Mouse (Mus musculus): ENCODE results near the gene Dlg2. TPM values are rescaled to one million over a fixed set of nuclear protein-coding genes. Genes with fewer than 3 reads are reported as not detected.
A peak's percentile ranks its signal among the peaks of the same experiment; 100 is the strongest.

Dlg2 gene
- total RNA-seq, 2 experiments from 2014 or later: 319 to 325 TPM

DNA sequence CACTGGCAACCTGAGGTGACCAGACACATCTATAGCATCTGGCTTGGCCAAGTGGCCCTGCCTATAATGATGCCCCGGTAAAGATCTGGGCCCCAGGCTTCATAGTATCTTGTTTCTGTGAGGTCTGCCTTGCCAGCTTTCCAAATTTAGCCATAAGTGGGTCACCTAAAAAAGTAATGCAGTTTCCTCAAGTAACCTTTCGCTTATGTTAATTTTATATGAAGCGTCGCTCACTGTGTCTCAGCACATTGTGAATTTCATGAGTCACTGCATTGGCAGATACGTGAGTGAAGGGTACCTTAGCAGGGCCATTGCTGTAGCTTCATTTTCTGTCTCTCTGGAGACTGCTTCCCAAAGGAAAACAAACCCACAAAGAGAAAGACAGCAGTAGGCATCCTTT is 912.8 kb downstream of the Dlg2 start:
- intact Hi-C loops (cut with DNase I): no loop called here
- peak in 1 of 2 experiments; percentile 84 for DNase-seq (ENCODE audit: low spot score in 2 of 2)

- intact Hi-C loops (cut with DNase I): no loop called here
- DNase-seq (ENCODE audit: low spot score in 2 of 2): no peak
Measured at GRCm38 (mm10) chr7:91397827-91398226, 921.4 kb downstream of the Dlg2 start.

- peak in 1 of 2 experiments; percentile 81 for DNase-seq (ENCODE audit: low spot score in 2 of 2)
Measured at GRCm38 (mm10) chr7:91412109-91412508, 935.6 kb downstream of the Dlg2 start.

DNA sequence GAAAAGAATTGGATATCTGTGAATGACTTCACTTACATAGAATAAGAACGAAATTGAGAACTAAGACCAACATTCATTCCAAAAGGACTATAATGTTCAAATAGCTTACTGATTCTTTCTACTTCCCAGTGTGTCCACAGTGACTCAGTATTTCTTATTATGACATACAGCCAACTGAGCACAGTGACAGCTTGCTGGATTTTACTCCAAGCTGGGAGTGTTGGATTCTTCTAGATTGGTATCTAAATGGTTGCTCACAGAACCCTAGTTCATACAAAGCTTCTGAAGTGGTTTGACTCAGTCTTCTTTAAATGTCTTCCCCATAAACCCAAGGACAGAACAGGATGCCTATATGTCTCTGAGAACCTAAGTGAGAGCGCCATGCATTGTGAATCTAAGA is 937.7 kb downstream of the Dlg2 start:
- peak in 1 of 2 experiments; percentile 55 for DNase-seq (ENCODE audit: low spot score in 2 of 2)
- intact Hi-C loops (cut with DNase I): loop anchor here (1.0 kb wide), 1 partner anchor 44 kb away; no protein-coding TSS in a partner anchor

More at GRCm38 (mm10) chr7:91412109-91412508, 935.6 kb downstream of the Dlg2 start:
- intact Hi-C loops (cut with DNase I): no loop called here

GRCm38 (mm10) chr7:91414749-91415148 is 938.3 kb downstream of the Dlg2 start:
- peak in 1 of 2 experiments; percentile 91 for DNase-seq (ENCODE audit: low spot score in 2 of 2)
- intact Hi-C loops (cut with DNase I): loop anchor here (1.0 to 5.0 kb wide), 2 partner anchors 44 to 117 kb away; no protein-coding TSS in a partner anchor

DNA sequence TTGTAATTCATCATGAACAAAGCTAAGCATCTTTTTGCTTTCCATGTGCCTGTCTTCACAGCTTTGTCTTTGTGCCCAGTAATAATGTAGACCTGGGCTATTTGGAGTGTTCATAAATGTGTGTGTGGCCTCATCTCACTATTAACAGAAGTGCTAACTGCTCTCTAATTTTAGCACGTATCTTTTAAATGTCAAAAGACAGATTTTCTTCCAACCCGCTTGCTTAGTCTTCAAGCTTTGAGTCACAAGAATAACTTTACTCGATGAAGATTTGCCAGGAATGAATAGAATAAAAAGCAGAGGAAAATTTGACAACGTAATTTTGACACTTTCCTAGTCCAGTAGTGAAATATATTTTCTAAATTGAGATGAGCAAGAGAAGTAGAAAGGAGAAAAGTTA is 943.7 kb downstream of the Dlg2 start:
- peak in 1 of 2 experiments; percentile 56 for DNase-seq (ENCODE audit: low spot score in 2 of 2)
- intact Hi-C loops (cut with DNase I): no loop called here

GRCm38 (mm10) chr7:91423784-91424183 is 947.3 kb downstream of the Dlg2 start:
- no peak for DNase-seq (ENCODE audit: low spot score in 2 of 2)

DNA sequence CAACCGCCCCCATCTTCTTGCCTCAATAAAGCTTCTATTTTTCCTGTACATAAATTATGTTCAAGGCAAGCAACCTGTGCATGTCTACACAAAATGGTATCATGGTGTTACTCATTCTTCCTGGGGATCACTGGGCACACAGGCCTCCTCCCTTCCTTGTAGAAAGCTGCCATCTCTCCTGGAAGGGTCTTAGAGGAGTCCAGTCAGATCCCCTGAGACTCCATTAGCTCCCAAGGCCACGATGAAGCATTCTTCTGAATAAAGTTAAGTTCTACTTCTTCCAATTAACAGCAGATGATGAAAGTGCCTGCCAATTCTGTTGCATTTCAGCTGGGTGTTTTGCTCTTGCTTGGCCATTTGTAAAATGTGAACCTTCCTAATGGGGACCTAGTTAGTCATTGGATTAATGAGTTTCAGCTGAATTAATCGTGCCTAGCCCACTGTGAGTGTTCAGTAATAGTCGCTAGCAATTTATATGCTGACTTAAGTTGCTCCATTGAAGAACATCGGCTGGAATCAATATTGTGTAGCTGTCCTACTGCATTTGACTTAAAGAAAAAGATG is 953.3 kb downstream of the Dlg2 start:
- DNase-seq (ENCODE audit: low spot score in 2 of 2): no peak
- intact Hi-C loops (cut with DNase I): loop anchor here (2.0 to 10.0 kb wide), 3 partner anchors 167 to 917 kb away; no protein-coding TSS in a partner anchor

More at GRCm38 (mm10) chr7:91423784-91424183, 947.3 kb downstream of the Dlg2 start:
- intact Hi-C loops (cut with DNase I): no loop called here

DNA sequence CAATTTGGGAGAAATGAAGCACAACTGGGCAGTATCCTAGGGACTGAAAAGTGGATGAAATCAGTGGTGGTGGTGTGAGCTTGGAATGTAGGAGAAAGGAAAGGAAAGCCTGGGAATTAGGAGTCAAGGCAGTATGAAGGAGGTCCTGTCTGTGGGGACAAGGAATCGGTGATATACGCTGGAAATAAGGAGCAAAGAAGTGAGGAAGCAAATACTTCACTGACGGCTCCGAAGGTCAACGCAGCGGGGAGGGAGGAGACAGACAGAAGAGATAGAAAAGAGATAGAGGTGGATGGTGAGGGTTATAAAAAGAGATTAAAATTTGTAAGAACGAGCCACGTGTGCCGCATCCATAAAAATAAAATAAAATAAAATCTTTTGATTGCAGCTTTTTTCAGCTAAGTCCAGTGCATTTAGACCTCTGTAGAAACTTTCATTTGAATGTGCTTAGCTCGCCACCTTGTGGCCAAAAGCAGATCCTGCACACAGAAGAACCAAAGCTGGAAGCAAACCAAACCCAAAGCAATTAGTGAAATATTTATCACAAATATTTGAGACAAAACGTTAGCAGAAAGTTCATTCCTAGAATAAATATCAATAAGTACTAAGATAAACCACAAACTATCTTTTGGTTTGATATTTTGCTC is 955.2 kb downstream of the Dlg2 start:
- intact Hi-C loops (cut with DNase I): loop anchor here (2.0 to 10.0 kb wide), 3 partner anchors 169 to 919 kb away; no protein-coding TSS in a partner anchor
- DNase-seq (ENCODE audit: low spot score in 2 of 2): peak; percentile 69 to 71

- intact Hi-C loops (cut with DNase I): loop anchor here (5.0 to 10.0 kb wide), 2 partner anchors 170 to 338 kb away; no protein-coding TSS in a partner anchor
- no peak for DNase-seq (ENCODE audit: low spot score in 2 of 2)
Measured at GRCm38 (mm10) chr7:91432563-91432962, 956.1 kb downstream of the Dlg2 start.

GRCm38 (mm10) chr7:91434739-91435138 is 958.3 kb downstream of the Dlg2 start:
- intact Hi-C loops (cut with DNase I): loop anchor here (5.0 to 10.0 kb wide), 2 partner anchors 172 to 340 kb away; no protein-coding TSS in a partner anchor

GRCm38 (mm10) chr7:91440326-91440725 is 963.9 kb downstream of the Dlg2 start:
- intact Hi-C loops (cut with DNase I): no loop called here
- DNase-seq (ENCODE audit: low spot score in 2 of 2): peak in 1 of 2 experiments; percentile 87

More at GRCm38 (mm10) chr7:91434739-91435138, 958.3 kb downstream of the Dlg2 start:
- peak in 1 of 2 experiments; percentile 67 for DNase-seq (ENCODE audit: low spot score in 2 of 2)

DNA sequence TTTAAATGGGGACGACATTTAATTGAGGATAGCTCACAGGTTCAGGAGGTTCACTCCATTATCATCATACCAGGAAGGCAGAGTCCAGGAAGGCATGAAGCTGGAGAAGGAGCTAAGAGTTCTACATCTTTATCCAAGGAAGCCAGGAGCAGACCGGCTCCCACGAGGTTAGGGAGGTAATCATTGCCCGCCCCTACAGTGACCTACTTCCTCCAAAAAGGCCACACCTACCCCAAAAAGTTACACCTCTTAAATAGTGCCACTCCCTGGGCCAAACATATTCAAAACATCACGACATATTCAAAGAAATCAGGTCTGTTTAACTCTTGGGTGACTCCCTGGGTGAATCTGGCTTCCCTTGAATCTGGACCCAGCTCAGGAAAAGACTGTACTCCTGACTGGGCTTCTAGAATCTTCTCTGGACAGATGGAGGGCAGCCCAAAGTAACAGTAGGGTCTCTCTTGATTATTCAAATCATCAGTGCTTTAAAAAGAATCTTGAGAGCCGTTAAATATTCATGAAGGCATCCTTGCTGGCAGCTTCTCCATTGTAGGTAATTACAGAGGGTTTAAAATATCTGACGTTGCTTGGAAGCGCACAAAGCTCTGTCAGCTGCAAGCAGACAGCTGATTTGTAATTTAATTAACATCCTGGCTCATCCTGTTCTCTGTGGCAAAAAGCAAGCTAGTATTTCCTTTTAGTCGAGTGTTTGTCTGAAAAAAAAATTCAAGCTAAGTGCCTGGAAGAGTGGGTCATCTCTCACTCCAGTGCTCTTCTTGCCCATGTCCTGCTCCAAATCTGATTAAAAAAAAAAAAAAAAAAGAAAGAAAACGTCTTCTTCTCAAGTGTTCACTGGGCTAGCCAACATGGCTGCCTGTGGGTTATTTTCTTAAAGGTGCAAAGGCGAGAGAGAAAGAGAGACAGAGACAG is 966.2 kb downstream of the Dlg2 start:
- peak; percentile 47 to 90 for DNase-seq (ENCODE audit: low spot score in 2 of 2)
- intact Hi-C loops (cut with DNase I): no loop called here

- intact Hi-C loops (cut with DNase I): no loop called here
- DNase-seq (ENCODE audit: low spot score in 2 of 2): no peak
Measured at GRCm38 (mm10) chr7:91443377-91443714, 966.9 kb downstream of the Dlg2 start.

DNA sequence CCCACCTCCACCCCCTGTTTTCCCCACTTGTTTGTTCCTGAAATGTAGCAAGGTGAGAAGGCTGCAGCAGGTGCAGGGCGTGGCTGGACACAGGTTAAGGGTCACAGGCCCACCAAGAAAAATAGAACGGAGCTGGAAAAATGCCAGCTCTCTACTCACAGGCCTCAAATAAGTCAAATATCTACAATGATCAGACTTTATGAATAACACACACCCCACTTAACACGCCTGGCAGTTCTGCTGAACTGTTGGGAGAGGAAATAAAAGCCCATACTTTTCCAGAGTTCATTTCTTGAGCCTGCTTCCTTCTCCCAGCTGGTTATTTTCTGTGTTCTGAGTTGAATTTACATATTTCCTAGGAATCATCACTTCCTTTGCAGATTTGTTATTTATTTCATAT is 967.4 kb downstream of the Dlg2 start:
- no peak for DNase-seq (ENCODE audit: low spot score in 2 of 2)
- intact Hi-C loops (cut with DNase I): no loop called here

DNA sequence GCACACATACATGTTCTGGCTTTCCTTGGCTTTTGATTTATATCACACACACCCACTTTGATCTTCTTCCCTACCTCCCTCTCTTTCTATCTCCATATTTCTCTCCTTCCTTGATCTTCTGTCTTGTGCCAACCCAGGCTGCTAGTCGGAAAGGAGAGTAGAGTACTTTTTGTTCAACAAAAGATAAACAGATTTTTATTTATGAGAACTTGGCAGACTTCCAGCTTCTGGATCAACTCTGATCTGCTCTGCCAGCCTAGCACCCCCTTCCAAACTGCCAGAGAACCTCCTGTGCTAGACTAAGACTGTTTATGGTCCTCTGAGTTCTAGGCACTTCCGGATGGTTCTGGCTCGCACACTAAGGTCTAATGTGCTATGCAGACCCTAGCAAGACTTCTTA is 968.3 kb downstream of the Dlg2 start:
- DNase-seq (ENCODE audit: low spot score in 2 of 2): no peak
- intact Hi-C loops (cut with DNase I): no loop called here

- intact Hi-C loops (cut with DNase I): loop anchor here (5.0 kb wide), 3 partner anchors 146 to 636 kb away; no protein-coding TSS in a partner anchor
- DNase-seq (ENCODE audit: low spot score in 2 of 2): no peak
Measured at GRCm38 (mm10) chr7:91456796-91457195, 980.3 kb downstream of the Dlg2 start.

DNA sequence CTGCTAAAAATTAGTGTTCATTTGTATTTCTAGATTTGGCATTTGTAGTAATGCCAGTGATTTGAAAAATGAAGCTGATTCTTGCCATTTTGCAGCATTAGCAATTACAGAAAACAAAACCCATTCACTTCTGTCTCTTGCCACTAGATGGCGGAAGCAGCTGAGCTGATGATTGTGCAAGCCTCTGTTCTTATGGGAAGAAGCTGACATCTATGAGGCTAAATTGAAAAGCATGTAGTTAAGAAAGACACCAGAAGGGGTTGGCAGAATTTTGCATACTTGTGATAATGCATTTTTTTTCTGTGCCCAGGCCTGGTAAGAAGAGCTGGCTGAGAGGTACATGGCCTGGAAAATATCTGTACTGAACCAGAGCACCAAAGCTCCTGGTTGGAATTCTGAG is 980.7 kb downstream of the Dlg2 start:
- DNase-seq (ENCODE audit: low spot score in 2 of 2): peak; percentile 70 to 89
- intact Hi-C loops (cut with DNase I): loop anchor here (5.0 kb wide), 3 partner anchors 145 to 635 kb away; no protein-coding TSS in a partner anchor

GRCm38 (mm10) chr7:91461352-91461751 is 984.9 kb downstream of the Dlg2 start:
- intact Hi-C loops (cut with DNase I): no loop called here
- DNase-seq (ENCODE audit: low spot score in 2 of 2): no peak

GRCm38 (mm10) chr7:91463256-91463655 is 986.8 kb downstream of the Dlg2 start:
- intact Hi-C loops (cut with DNase I): no loop called here
- DNase-seq (ENCODE audit: low spot score in 2 of 2): no peak

Measured in left cerebral cortex, postnatal 25 days (tissue).